Mouse (Mus musculus): ENCODE measurements around the gene Kif22.

GRCm38 (mm10) chr7:126984667-126985444 is 57.4 kb downstream of the Kif22 start:
- no peak for TF ChIP-seq CTCF (IDR thresholded peaks at IDR 0.05; ENCODE audit: borderline replicate concordance, insufficient read depth, low read length)
- no peak for TF ChIP-seq POLR2A (IDR thresholded peaks at IDR 0.05; ENCODE audit: low read depth, low read length)
